Mouse (Mus musculus): ENCODE data around the gene Cdc42ep1.

- TF ChIP-seq EP300 (IDR thresholded peaks at IDR 0.05; ENCODE audit: insufficient read depth, low read depth, low read length) = no peak
- TF ChIP-seq POLR2A (IDR thresholded peaks at IDR 0.05; ENCODE audit: insufficient read depth, low read depth, low read length) = no peak
Measured at GRCm38 (mm10) chr15:78850059-78850824, 7.8 kb downstream of the Cdc42ep1 start.
